Mouse (Mus musculus) hindbrain, embryonic 11.5 days (tissue): ENCODE measurements around the gene Ntsr1. TPM values are rescaled to one million over a fixed set of nuclear protein-coding genes. Genes with fewer than 3 reads are reported as not detected.

ENCODE experiments used
- ATAC-seq: fragments of 200-750 bp; cut with Nextera tagmentation; 2 replicates; pipeline ENCODE4 v1.8.0; 2017; ENCODE audit warnings: mild to moderate bottlenecking, moderate TSS enrichment, moderate library complexity; ENCODE audit not compliant: low FRiP score
- DNase-seq: peaks from one replicate; pipeline ENCODE4 v3.0.0-alpha.2; 2015; ENCODE audit warnings: low spot score
- H3K27ac ChIP-seq: fragments of 300-500 bp; sonication (generic); 2 replicates; pipeline ENCODE4 v1.5.1; 2014; ENCODE audit warnings: mild to moderate bottlenecking, low read depth, low read length
- H3K27me3 ChIP-seq: fragments of 300-500 bp; sonication (generic); 2 replicates; pipeline ENCODE4 v1.6.1; 2014; ENCODE audit warnings: mild to moderate bottlenecking, low read length, moderate library complexity, mixed read lengths; ENCODE audit not compliant: control insufficient read depth, insufficient read depth
- H3K36me3 ChIP-seq: fragments of 300-500 bp; sonication (generic); 2 replicates; pipeline ENCODE4 v1.6.1; 2014; ENCODE audit warnings: mild to moderate bottlenecking, low read length, moderate library complexity, mixed read lengths; ENCODE audit not compliant: control insufficient read depth, insufficient read depth
- H3K4me1 ChIP-seq: fragments of 300-500 bp; sonication (generic); replicated peaks from 2 replicates; pipeline ENCODE4 v1.6.1; 2014; ENCODE audit warnings: low read length, mixed read lengths; ENCODE audit not compliant: control insufficient read depth, insufficient read depth
- H3K4me2 ChIP-seq: fragments of 300-500 bp; sonication (generic); replicated peaks from 2 replicates; pipeline ENCODE4 v1.6.1; 2014; ENCODE audit warnings: mild to moderate bottlenecking, low read depth, low read length
- H3K4me3 ChIP-seq: fragments of 300-500 bp; sonication (generic); 2 replicates; pipeline ENCODE4 v1.5.1; 2014; ENCODE audit warnings: low read depth, low read length
- H3K9ac ChIP-seq: fragments of 300-500 bp; sonication (generic); 2 replicates; pipeline ENCODE4 v1.6.1; 2014; ENCODE audit warnings: low read depth, low read length
- H3K9me3 ChIP-seq: fragments of 300-500 bp; sonication (generic); 2 replicates; pipeline ENCODE4 v1.6.1; 2016; ENCODE audit warnings: low read length; ENCODE audit not compliant: control insufficient read depth
- WGBS: fragments of 180-500 bp; shearing (Covaris S2); extraction: QIAGEN DNeasy Blood & Tissue Kit; methylation state at CpG from one replicate; pipeline ENCODE4 v1.1.7; 2014; 5-methylcytosine and 5-hydroxymethylcytosine counted together
- polyA plus RNA-seq: library from polyadenylated mRNA; unstranded; fragments of >200 nt; fragmentation: Nextera tagmentation; extraction: Ambion mirVana; gene quantifications from 2 replicates; pipeline ENCODE4 v1.2.1, GENCODE M21; 2014

Ntsr1 gene
- polyA plus RNA-seq, 1 experiment from 2014 or later: 0.15 TPM

- H3K9ac ChIP-seq: peak overlapping the region; percentile 96
- DNase-seq (peak; percentile 99), ATAC-seq (peak; percentile 80)
- no peaks in the 10 kb centered on the region for H3K9me3 ChIP-seq
- H3K4me3 ChIP-seq: peak overlapping the region; percentile 87
- WGBS: under 1% methylated on average over 42 of the region's 57 CpGs
- H3K27me3 ChIP-seq: no peaks in the 10 kb centered on the region
- peaks cover 5% of the 10 kb centered on the region for H3K4me1 ChIP-seq
- peak overlapping the region; percentile 87 for H3K4me2 ChIP-seq
- peak overlapping the region; percentile 62; the same call in 1 of the 2 replicates for H3K27ac ChIP-seq
- peaks cover 8% of the 10 kb centered on the region; the same call in 1 of the 2 replicates for H3K36me3 ChIP-seq
Measured at GRCm38 (mm10) chr2:180582481-180583153, 82.8 kb downstream of the Ntsr1 start.

DNA sequence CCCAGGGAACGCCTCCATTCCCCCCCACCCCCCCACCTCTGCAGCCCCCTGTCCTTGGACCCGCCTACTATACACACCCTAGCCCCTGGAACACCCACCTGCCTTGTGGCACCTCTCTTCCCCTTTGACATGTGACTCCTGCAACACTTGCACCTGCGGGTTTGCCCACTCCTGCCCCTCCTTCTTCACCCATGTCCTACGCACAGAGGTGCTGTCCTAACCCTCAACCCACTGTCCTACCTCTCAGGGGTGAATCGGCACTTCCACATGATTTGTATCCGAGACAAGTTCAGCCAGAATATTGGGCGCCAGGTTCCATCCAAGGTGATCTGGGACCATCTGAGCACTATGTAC, 83.4 kb downstream of the Ntsr1 start:
- peak overlapping the region; percentile 87 for H3K4me3 ChIP-seq
- no peaks in the 10 kb centered on the region for H3K27me3 ChIP-seq
- peaks cover 5% of the 10 kb centered on the region for H3K4me1 ChIP-seq
- no peaks in the 10 kb centered on the region for H3K9me3 ChIP-seq
- peaks cover 8% of the 10 kb centered on the region; the same call in 1 of the 2 replicates for H3K36me3 ChIP-seq
- DNase-seq: no peak
- H3K27ac ChIP-seq: peak overlapping the region; percentile 62; the same call in 1 of the 2 replicates
- peak overlapping the region; percentile 87 for H3K4me2 ChIP-seq
- H3K9ac ChIP-seq: peak overlapping the region; percentile 96
- ATAC-seq: no peak; the same call in none of the 2 replicates
- 39% methylated on average over 7 of the region's 7 CpGs for WGBS

GRCm38 (mm10) chr2:180588736-180589122, 89.0 kb downstream of the Ntsr1 start:
- ATAC-seq (peak; percentile 28), DNase-seq (no peak)
- peaks cover 2% of the 10 kb centered on the region; the same call in 1 of the 2 replicates for H3K4me1 ChIP-seq
- peak overlapping the region; percentile 83 for H3K4me2 ChIP-seq
- 52% methylated on average over 6 of the region's 6 CpGs for WGBS
- H3K9me3 ChIP-seq: no peaks in the 10 kb centered on the region
- H3K4me3 ChIP-seq: peak overlapping the region; percentile 91
- H3K27ac ChIP-seq: peak overlapping the region; percentile 92; the same call in 1 of the 2 replicates
- H3K27me3 ChIP-seq: no peaks in the 10 kb centered on the region
- H3K36me3 ChIP-seq: peaks cover 14% of the 10 kb centered on the region
- peak overlapping the region; percentile 88 for H3K9ac ChIP-seq

- peak within 1 kb of the TSS; percentile 91 for H3K4me3 ChIP-seq
- peak within 1 kb of the TSS; percentile 88 for H3K9ac ChIP-seq
- peaks cover 2% of the 10 kb centered on the region; the same call in 1 of the 2 replicates for H3K4me1 ChIP-seq
- peak; percentile 94 for ATAC-seq
- H3K27ac ChIP-seq: peak within 1 kb of the TSS; percentile 92
- H3K9me3 ChIP-seq: no peaks in the 10 kb centered on the region
- peak; percentile 91 for DNase-seq
- no peaks in the 10 kb centered on the region for H3K27me3 ChIP-seq
- peaks cover 19% of the 10 kb centered on the region for H3K36me3 ChIP-seq
- WGBS: under 1% methylated on average over 66 of the region's 67 CpGs
- H3K4me2 ChIP-seq: peak within 1 kb of the TSS; percentile 83
Measured at GRCm38 (mm10) chr2:180589123-180589831, 89.5 kb downstream of the Ntsr1 start, which contains the start of gene Ogfr. TSS of gene Ogfr (plus strand) at chr2:180589245.

Other genes with a start within 250 kb of the Ntsr1 start
- gene Rps21, start 242.6 kb upstream of the Ntsr1 start, polyA plus RNA-seq: 432 and 442 TPM in 2 replicates
- 14.0 and 16.8 TPM in 2 replicates for gene Cables2, start 226.5 kb upstream of the Ntsr1 start, polyA plus RNA-seq
- gene Rbbp8nl, start 210.1 kb upstream of the Ntsr1 start, polyA plus RNA-seq: 0.08 TPM in 1 of 2 replicates, not detected in the other
- gene Gata5, start 165.3 kb upstream of the Ntsr1 start, polyA plus RNA-seq: not detected in 2 replicates
- 3.3 and 3.9 TPM in 2 replicates for gene Slco4a1, start 43.7 kb upstream of the Ntsr1 start, polyA plus RNA-seq
- 43.3 and 43.6 TPM in 2 replicates for gene Mrgbp, start 81.3 kb downstream of the Ntsr1 start, polyA plus RNA-seq
- 99.0 and 104 TPM in 2 replicates for gene Ogfr, start 89.3 kb downstream of the Ntsr1 start, polyA plus RNA-seq
- 22.3 and 22.6 TPM in 2 replicates for gene Col9a3, start 97.8 kb downstream of the Ntsr1 start, polyA plus RNA-seq
- gene Tcfl5, start 142.7 kb downstream of the Ntsr1 start, polyA plus RNA-seq: 0.38 and 0.60 TPM in 2 replicates
- 29.5 and 39.7 TPM in 2 replicates for gene Dido1, start 210.0 kb downstream of the Ntsr1 start, polyA plus RNA-seq
- gene Gid8, start 210.1 kb downstream of the Ntsr1 start, polyA plus RNA-seq: 59.6 and 70.0 TPM in 2 replicates
- gene Slc17a9, start 225.3 kb downstream of the Ntsr1 start, polyA plus RNA-seq: 0.14 and 0.45 TPM in 2 replicates